Mouse (Mus musculus): Measurements from ENCODE around the gene Arcn1. TPM values are rescaled to one million over a fixed set of nuclear protein-coding genes. Genes with fewer than 3 reads are reported as not detected.

Arcn1 gene
- polyA plus RNA-seq, 1 experiment from 2014 or later: 202 TPM

- Histone ChIP-seq H3K4me2 (replicated peaks; ENCODE audit: low read depth, low read length) (no peak overlapping the region), H3K9ac (replicated peaks; ENCODE audit: low read depth, low read length) (no peak overlapping the region), H3K36me3 (ENCODE audit: control insufficient read depth, insufficient read depth, low read length) (peaks cover 44% of the 10 kb centered on the region), H3K27me3 (ENCODE audit: control insufficient read depth, insufficient read depth, low read length) (no peaks in the 10 kb centered on the region), H3K9me3 (ENCODE audit: control insufficient read depth, low read depth, low read length) (no peaks in the 10 kb centered on the region), H3K4me1 (ENCODE audit: control insufficient read depth, insufficient read depth, low read length) (no peaks in the 10 kb centered on the region), H3K4me3 (ENCODE audit: low read depth, low read length) (no peak overlapping the region), H3K27ac (ENCODE audit: low read length) (no peak overlapping the region)
- 82% methylated on average over 5 of the region's 5 CpGs for WGBS
- ATAC-seq (ENCODE audit: insufficient number of reproducible peaks, insufficient read depth, low FRiP score, low read depth): no peak
Measured at GRCm38 (mm10) chr9:44699730-44700129, 67.9 kb downstream of the Arcn1 start.

GRCm38 (mm10) chr9:44699196-44699595 lies 68.4 kb downstream of the Arcn1 start:
- peaks cover 47% of the 10 kb centered on the region for H3K36me3 ChIP-seq (ENCODE audit: control insufficient read depth, insufficient read depth, low read length)
- WGBS: 85% methylated on average over 10 of the region's 10 CpGs
- no peak for ATAC-seq (ENCODE audit: insufficient number of reproducible peaks, insufficient read depth, low FRiP score, low read depth)

GRCm38 (mm10) chr9:44697866-44698265 lies 69.8 kb downstream of the Arcn1 start:
- no peak overlapping the region for H3K9ac ChIP-seq (replicated peaks; ENCODE audit: low read depth, low read length)
- no peaks in the 10 kb centered on the region for H3K4me1 ChIP-seq (ENCODE audit: control insufficient read depth, insufficient read depth, low read length)
- 92% methylated on average over 16 of the region's 16 CpGs for WGBS
- H3K27me3 ChIP-seq (ENCODE audit: control insufficient read depth, insufficient read depth, low read length): no peaks in the 10 kb centered on the region
- no peak for ATAC-seq (ENCODE audit: insufficient number of reproducible peaks, insufficient read depth, low FRiP score, low read depth)
- no peak overlapping the region for H3K27ac ChIP-seq (ENCODE audit: low read length)
- H3K36me3 ChIP-seq (ENCODE audit: control insufficient read depth, insufficient read depth, low read length): peaks cover 52% of the 10 kb centered on the region
- no peak overlapping the region for H3K4me2 ChIP-seq (replicated peaks; ENCODE audit: low read depth, low read length)
- no peaks in the 10 kb centered on the region for H3K9me3 ChIP-seq (ENCODE audit: control insufficient read depth, low read depth, low read length)
- no peak overlapping the region for H3K4me3 ChIP-seq (ENCODE audit: low read depth, low read length)

More at GRCm38 (mm10) chr9:44699196-44699595, 68.4 kb downstream of the Arcn1 start:
- Histone ChIP-seq H3K4me2 (replicated peaks; ENCODE audit: low read depth, low read length) (no peak overlapping the region), H3K9ac (replicated peaks; ENCODE audit: low read depth, low read length) (no peak overlapping the region), H3K4me1 (ENCODE audit: control insufficient read depth, insufficient read depth, low read length) (no peaks in the 10 kb centered on the region), H3K9me3 (ENCODE audit: control insufficient read depth, low read depth, low read length) (no peaks in the 10 kb centered on the region), H3K27me3 (ENCODE audit: control insufficient read depth, insufficient read depth, low read length) (no peaks in the 10 kb centered on the region), H3K4me3 (ENCODE audit: low read depth, low read length) (no peak overlapping the region), H3K27ac (ENCODE audit: low read length) (no peak overlapping the region)

- peaks cover 56% of the 10 kb centered on the region for H3K36me3 ChIP-seq (ENCODE audit: control insufficient read depth, insufficient read depth, low read length)
- no peak overlapping the region for H3K4me3 ChIP-seq (ENCODE audit: low read depth, low read length)
- no peaks in the 10 kb centered on the region for H3K27me3 ChIP-seq (ENCODE audit: control insufficient read depth, insufficient read depth, low read length)
- H3K4me2 ChIP-seq (replicated peaks; ENCODE audit: low read depth, low read length): no peak overlapping the region
- H3K9me3 ChIP-seq (ENCODE audit: control insufficient read depth, low read depth, low read length): no peaks in the 10 kb centered on the region
- H3K9ac ChIP-seq (replicated peaks; ENCODE audit: low read depth, low read length): no peak overlapping the region
- WGBS: 86% methylated on average over 11 of the region's 11 CpGs
- no peak for ATAC-seq (ENCODE audit: insufficient number of reproducible peaks, insufficient read depth, low FRiP score, low read depth)
- peaks cover 6% of the 10 kb centered on the region; the same call in 1 of the 2 replicates for H3K4me1 ChIP-seq (ENCODE audit: control insufficient read depth, insufficient read depth, low read length)
- H3K27ac ChIP-seq (ENCODE audit: low read length): no peak overlapping the region
Measured at GRCm38 (mm10) chr9:44693071-44693470, 74.6 kb downstream of the Arcn1 start.

- 64% methylated on average over 21 of the region's 21 CpGs for WGBS
- 0 out of 2 replicates have a peak, but pooled peaks have one; percentile 47 for ATAC-seq (ENCODE audit: insufficient number of reproducible peaks, insufficient read depth, low FRiP score, low read depth)
- no peak overlapping the region for H3K9ac ChIP-seq (replicated peaks; ENCODE audit: low read depth, low read length)
- no peak overlapping the region for H3K27ac ChIP-seq (ENCODE audit: low read length)
- H3K4me1 ChIP-seq (ENCODE audit: control insufficient read depth, insufficient read depth, low read length): peaks cover 6% of the 10 kb centered on the region; the same call in 1 of the 2 replicates
- no peak overlapping the region for H3K4me3 ChIP-seq (ENCODE audit: low read depth, low read length)
- no peaks in the 10 kb centered on the region for H3K27me3 ChIP-seq (ENCODE audit: control insufficient read depth, insufficient read depth, low read length)
- H3K9me3 ChIP-seq (ENCODE audit: control insufficient read depth, low read depth, low read length): no peaks in the 10 kb centered on the region
- H3K36me3 ChIP-seq (ENCODE audit: control insufficient read depth, insufficient read depth, low read length): peaks cover 60% of the 10 kb centered on the region
- no peak overlapping the region for H3K4me2 ChIP-seq (replicated peaks; ENCODE audit: low read depth, low read length)
Measured at GRCm38 (mm10) chr9:44691671-44692520, 75.7 kb downstream of the Arcn1 start.

Other genes starting within 250 kb of the Arcn1 start
- gene Cxcr5, start 206.0 kb downstream of the Arcn1 start, polyA plus RNA-seq (2014; fragmentation: Nextera tagmentation; extraction: Ambion mirVana): 0.13 and 0.27 TPM in 2 replicates
- gene Ddx6, start 163.0 kb downstream of the Arcn1 start, polyA plus RNA-seq (2014; fragmentation: Nextera tagmentation; extraction: Ambion mirVana): 31.1 and 39.0 TPM in 2 replicates
- gene Treh, start 94.6 kb downstream of the Arcn1 start, polyA plus RNA-seq (2014; fragmentation: Nextera tagmentation; extraction: Ambion mirVana): not detected in 2 replicates
- gene Phldb1, start 32.6 kb downstream of the Arcn1 start, polyA plus RNA-seq (2014; fragmentation: Nextera tagmentation; extraction: Ambion mirVana): 26.7 and 26.8 TPM in 2 replicates
- 105 and 119 TPM in 2 replicates for gene Ift46, start 63 bp upstream of the Arcn1 start, polyA plus RNA-seq (2014; fragmentation: Nextera tagmentation; extraction: Ambion mirVana)
- 3.2 and 3.5 TPM in 2 replicates for gene Tmem25, start 31.5 kb upstream of the Arcn1 start, polyA plus RNA-seq (2014; fragmentation: Nextera tagmentation; extraction: Ambion mirVana)
- gene Ttc36, start 35.2 kb upstream of the Arcn1 start, polyA plus RNA-seq (2014; fragmentation: Nextera tagmentation; extraction: Ambion mirVana): 0.42 and 1.7 TPM in 2 replicates
- gene Kmt2a, start 113.5 kb upstream of the Arcn1 start, polyA plus RNA-seq (2014; fragmentation: Nextera tagmentation; extraction: Ambion mirVana): 12.7 and 15.9 TPM in 2 replicates
- gene Atp5l, start 152.9 kb upstream of the Arcn1 start, polyA plus RNA-seq (2014; fragmentation: Nextera tagmentation; extraction: Ambion mirVana): 667 and 745 TPM in 2 replicates
- 32.7 and 39.6 TPM in 2 replicates for gene Ube4a, start 197.8 kb upstream of the Arcn1 start, polyA plus RNA-seq (2014; fragmentation: Nextera tagmentation; extraction: Ambion mirVana)
- 0.33 TPM in 1 of 2 replicates, not detected in the other for gene Cd3g, start 212.6 kb upstream of the Arcn1 start, polyA plus RNA-seq (2014; fragmentation: Nextera tagmentation; extraction: Ambion mirVana)
- gene Cd3d, start 213.9 kb upstream of the Arcn1 start, polyA plus RNA-seq (2014; fragmentation: Nextera tagmentation; extraction: Ambion mirVana): not detected in 2 replicates
- gene Cd3e, start 241.8 kb upstream of the Arcn1 start, polyA plus RNA-seq (2014; fragmentation: Nextera tagmentation; extraction: Ambion mirVana): 0.41 TPM in 1 of 2 replicates, not detected in the other

All from stomach, embryonic 14.5 days (tissue).